Mouse (Mus musculus) kidney, adult 2 months (tissue): Measurements from ENCODE around the gene 2010300C02Rik.

ENCODE experiments used
- CTCF ChIP-seq: fragments of 200-500 bp; conservative IDR thresholded peaks from 2 replicates; pipeline ENCODE4 v1.5.1; 2011; ENCODE audit warnings: low read depth, mild to moderate bottlenecking, control low read depth, low read length, moderate library complexity, mixed read lengths; ENCODE audit not compliant: insufficient read depth, insufficient read length
- POLR2A ChIP-seq: fragments of 200-500 bp; IDR thresholded peaks from one replicate; pipeline ENCODE4 v1.6.1; 2011; ENCODE audit warnings: low read depth, low read length, control low read depth

GRCm38 (mm10) chr1:37638560-37638959 lies 81.3 kb downstream of the 2010300C02Rik start:
- TF ChIP-seq CTCF, result no peak
- no peak for TF ChIP-seq POLR2A
